Mouse (Mus musculus) testis, adult 2 months (tissue): Measurements from ENCODE around the gene Anp32a.

ENCODE experiments used
- CTCF ChIP-seq: fragments of 200-500 bp; IDR thresholded peaks from 2 replicates; pipeline ENCODE4 v1.5.1; 2012; ENCODE audit warnings: low read depth, mild to moderate bottlenecking, inconsistent platforms, low read length, moderate library complexity; ENCODE audit not compliant: control insufficient read depth, insufficient read depth, insufficient replicate concordance
- POLR2A ChIP-seq: fragments of 200-500 bp; IDR thresholded peaks from 2 replicates; pipeline ENCODE4 v1.6.1; 2012; ENCODE audit warnings: low read depth, mild to moderate bottlenecking, inconsistent platforms, low read length, moderate library complexity; ENCODE audit not compliant: control insufficient read depth

- no peak for TF ChIP-seq CTCF
- no peak for TF ChIP-seq POLR2A
Measured at GRCm38 (mm10) chr9:62406423-62407013, 65.4 kb downstream of the Anp32a start.
